Mouse (Mus musculus): ENCODE measurements at regions not wholly inside any gene's neighbourhood (a gene's known extent, or its start where the extent isn't known, plus 50 kb on each side); places are given as distances from the start of the nearest gene placed in this dataset.

GRCm38 (mm10) chr13:53695385-53695784, 222.5 kb upstream of the Msx2 start:
- DNase-seq = no peak

DNA sequence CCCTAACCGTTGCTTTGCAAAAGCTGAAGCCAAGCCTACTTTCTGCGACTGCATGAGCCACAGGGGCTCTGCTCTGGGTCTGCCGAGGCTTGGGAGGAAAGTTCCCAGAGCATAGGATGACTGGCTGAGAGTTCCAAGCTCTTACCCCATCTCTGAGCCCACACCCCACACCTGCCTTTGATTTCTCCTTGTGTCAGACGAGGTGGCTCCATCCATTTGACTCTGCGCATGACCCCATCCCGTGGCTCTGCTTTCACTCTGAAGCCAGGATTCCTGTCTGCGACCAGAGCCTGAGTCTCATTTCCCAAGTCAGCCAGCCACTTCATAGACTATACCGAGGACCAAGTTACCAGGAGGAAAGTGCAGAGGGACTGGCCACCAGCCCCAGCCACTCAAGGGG, 216.1 kb upstream of the Msx2 start:
- no peak for DNase-seq

GRCm38 (mm10) chr13:53688489-53688888, 215.6 kb upstream of the Msx2 start:
- DNase-seq = peak; percentile 42 to 59

GRCm38 (mm10) chr13:53684498-53684897, 211.6 kb upstream of the Msx2 start:
- DNase-seq = no peak

DNA sequence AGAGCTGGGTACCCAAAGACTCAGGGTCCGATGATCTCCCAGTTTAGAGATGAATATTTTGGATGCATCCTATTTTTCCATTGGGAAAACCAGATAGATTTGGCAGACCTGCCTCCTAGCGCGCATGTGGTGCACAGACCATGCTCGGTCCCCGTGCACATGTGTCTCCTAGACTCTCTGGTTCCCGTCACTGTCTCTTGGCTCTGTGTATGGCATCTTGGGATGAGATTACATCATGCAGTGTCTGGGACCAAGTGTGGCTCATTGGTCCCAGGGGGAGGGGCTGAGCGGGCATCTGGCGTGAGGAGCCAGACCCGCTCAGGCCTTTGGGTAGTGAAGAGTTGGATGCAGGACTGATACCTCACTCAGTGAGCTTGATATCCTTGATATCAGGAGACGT, 204.3 kb upstream of the Msx2 start:
- no peak for DNase-seq

DNA sequence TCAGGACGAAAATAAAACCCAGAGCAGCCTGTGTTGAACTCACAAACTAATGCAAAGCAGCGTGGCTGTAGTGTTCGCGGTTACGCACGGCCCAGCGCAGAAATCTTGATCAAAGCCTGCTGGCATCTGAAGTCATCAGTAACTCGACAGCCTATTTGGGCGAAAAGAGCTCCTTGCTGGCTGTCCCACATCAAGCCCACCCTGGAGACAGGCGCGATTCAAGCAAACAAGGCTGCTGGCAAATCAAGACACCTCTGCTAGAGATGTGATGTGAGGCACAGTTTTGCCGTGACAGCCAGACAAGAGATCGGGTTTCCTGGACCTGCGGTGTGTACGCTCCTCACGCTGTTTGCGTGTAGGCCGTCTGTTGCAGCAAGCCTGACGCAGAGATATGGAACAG, 197.5 kb upstream of the Msx2 start:
- no peak for DNase-seq

GRCm38 (mm10) chr13:53667518-53667917, 194.6 kb upstream of the Msx2 start:
- no peak for DNase-seq

GRCm38 (mm10) chr13:53665592-53665991, 192.7 kb upstream of the Msx2 start:
- DNase-seq = no peak

DNA sequence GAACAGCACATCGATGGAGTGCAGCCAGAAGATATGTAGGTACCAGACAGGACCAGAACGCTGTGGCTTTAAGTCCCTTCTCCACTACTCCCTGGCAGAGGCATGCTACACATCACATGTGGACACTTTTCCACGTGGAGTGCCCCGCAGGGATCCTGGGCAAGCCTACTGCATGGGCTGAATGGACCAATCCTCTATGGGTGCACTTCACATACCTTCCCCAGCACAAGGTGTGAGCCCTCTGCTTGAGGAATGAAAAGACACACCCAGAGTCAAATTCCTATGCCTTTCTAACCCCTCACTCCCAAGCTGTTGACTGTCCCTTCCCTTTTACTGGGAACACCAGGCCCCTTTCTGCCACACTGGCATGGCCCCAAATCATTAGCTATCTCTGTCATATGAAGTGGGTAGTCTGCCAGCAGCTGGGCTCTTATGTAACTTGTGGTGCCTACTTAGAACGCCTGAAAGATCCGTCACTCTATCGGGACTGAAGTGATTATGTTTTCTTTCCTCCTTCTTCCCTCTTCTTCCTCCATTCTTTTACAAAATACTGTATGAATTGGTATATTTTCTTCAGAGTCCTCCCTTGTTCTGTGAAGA, 191.9 kb upstream of the Msx2 start:
- DNase-seq = no peak

DNA sequence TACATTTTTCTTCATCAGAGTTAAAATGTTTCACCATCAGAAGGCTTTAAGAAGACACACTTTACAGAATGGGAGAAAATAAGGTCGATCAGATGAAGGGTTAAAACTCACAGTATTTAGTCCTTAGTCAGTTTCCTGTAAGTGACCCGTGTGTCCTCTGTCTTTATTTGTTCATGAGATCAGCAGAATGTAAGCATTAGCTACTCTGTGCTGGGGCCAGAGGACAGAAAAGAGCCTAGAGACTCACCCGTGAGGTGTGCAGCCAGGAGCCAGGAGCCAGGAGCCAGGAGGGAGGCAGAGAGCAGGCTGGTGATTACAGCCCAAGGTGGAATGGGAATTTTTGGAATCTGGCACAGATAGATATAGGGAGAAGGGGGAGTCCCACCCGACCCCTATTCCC, 180.0 kb upstream of the Msx2 start:
- no peak for DNase-seq

GRCm38 (mm10) chr13:53648353-53648752, 175.5 kb upstream of the Msx2 start:
- DNase-seq = no peak

- no peak for DNase-seq
Observed at GRCm38 (mm10) chr13:53642557-53642956, 169.7 kb upstream of the Msx2 start.

- DNase-seq = no peak
Observed at GRCm38 (mm10) chr13:53639584-53639983, 166.7 kb upstream of the Msx2 start.

DNA sequence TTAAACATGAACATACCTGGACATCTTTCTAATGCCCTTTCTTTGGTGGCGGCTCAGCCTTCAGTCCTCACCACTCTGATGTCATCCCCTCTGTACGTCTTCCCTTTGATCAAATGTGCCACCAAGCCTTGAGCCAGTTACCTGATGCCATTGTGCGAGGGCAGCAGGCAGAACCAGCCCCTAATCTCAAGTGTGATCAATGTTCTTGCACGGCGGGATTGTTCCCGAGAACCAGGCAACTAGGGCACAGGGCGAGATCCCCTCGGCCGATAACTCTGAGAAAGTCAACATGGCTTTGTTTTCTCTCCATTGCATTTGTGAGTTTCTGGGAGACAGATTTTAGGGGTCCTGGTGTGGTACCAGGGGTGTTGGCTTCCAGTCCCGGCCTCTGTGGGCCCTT, 166.2 kb upstream of the Msx2 start:
- DNase-seq = no peak

DNA sequence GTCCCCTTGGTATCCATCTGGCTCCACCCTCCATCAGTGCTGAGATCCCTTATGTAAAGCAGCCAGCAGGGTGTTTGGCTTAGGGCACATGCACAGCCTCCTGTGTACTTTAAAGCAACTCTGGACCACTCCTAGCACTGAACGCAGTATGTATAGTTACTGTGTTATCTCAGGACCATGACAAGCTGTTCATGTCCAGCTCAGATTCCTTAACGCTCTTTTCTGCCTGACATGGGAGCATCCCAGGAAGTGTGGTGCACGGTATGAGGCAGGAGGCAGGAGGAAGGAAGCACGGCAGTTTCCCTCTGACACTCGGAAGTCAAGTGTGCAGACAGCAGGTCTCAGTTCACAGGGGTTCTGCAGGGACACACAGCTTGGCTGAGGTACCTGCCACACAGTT, 163.1 kb upstream of the Msx2 start:
- DNase-seq = no peak

GRCm38 (mm10) chr13:53634637-53635203, 161.8 kb upstream of the Msx2 start:
- DNase-seq = no peak

GRCm38 (mm10) chr13:53598050-53598449, 125.2 kb upstream of the Msx2 start:
- DNase-seq = no peak

DNA sequence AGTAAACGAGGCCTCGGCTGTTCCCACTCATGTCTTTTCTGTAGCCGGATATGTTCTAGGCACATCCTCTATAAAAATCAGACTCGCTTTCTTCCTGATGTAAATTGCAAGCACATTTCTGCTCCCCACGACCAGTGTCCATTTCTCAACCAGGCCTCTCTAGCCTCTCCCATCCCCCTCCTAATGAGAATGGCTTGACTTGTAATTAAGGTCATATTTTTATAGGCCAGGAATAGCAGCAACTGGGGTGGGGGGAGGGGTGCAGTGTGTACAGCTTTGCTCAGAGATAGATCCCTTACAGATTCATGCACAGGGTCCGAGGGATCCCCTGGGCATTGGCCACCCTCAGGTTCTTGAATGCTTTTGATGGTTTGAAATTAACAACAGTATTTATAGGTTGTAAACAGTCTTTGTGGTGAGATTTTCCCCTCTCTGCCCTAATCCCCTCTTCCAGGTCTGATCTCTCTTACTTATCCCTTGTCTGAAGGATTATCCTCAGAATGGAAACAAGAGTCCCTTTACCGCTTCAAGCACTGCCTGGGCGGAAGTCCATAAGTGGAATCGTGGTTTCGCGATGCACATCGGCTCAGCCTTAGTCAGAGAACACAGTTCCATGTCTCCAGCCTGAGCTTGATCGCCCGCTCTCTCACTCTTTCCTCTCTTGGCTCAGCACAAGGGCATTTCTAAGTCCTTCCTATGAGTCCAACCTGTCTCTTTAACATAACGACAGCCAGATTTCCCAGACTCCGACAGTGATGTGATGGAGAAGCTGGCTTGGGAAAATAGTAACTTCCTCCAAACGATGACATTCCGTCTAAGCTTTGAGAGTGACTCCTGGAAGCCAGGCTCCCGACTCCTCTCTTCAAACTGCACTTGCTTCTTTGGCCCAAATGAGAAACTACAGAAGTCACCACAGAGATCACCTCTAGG, 124.3 kb upstream of the Msx2 start:
- no peak for DNase-seq

DNA sequence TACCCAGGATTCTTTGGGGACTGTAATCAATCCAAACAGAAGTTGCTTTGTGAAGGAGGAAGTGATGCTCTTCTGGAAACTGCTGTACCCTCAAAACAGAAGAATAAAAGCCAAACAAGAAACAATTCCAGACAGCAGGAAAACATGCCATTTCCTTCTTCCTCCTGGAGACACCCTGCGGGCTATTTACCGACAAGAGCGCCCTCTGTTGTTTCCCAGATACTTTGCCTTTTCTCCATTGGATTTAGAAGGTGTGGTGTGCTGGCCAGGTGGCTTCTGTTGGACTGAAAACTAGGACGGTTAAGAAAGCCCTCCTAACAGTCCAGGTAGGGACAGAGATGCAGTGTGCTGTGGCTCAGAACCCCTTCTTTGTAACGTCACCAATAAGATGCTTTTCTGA, 119.9 kb upstream of the Msx2 start:
- no peak for DNase-seq

- DNase-seq = no peak
Observed at GRCm38 (mm10) chr13:53586771-53587170, 113.9 kb upstream of the Msx2 start.

DNA sequence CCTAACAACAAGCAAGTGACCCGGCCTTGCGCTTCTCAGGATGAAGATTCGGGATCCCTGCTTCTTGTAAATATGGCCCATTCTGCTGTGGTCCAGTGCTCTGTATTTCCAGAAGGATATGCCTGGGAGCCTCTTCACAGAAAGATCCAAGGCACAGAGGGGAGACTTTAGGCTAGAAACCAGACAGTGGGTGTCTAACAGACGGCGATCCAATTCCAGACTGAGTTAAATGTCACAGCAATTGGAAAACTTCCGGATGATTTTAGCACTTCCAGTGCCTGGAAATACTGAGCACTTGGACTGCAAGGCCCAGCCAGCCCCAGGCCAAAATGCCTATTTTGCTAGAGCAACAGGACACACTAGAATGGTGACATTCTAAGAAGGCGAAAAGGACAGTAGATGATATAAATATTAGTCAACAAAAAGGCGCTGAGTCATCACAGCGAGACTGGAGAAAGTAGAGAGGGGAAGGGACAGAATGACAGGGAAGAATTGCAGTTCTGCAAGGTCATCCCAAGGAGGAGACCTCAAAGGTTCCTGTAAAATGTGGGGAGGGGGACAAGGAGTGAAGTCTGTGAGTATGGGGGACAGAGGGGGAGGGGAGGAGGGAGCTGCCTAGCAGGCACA, 111.7 kb upstream of the Msx2 start:
- no peak for DNase-seq

DNA sequence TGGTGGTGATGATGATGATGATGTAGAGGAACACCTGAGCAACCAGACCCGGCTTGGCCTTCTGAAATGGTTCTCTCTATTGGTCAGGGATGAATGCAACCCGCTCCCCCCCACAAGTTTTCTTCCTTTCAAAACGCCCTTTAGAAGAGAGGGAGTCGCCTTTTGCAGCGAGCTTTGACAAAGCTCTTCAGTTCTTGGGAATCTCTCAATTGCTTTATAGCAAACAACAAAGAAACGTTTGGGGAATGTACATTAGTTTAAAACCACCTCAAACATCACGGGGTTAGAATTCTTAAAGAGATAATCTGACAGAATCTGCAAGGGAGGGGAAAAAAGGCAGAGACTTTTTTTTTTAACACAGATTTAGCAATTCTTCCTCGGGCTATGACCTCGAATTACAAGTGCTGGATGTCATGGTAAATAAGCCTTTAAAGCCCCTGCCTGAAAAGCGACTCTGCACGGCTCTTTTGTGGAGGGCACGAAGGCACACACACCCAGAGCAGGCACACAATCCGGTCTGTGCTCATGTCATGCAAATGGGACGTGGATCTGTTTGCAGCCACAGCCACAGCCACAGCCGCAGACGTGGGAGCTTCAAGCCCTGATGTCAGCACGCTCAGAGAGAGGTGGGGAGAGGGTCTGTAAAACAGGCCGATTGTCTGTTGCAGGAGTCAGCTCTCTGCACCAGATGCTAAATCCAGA, 81.2 kb upstream of the Msx2 start:
- DNase-seq = no peak

All from cerebellum, adult 18-20 months (tissue).